Mouse (Mus musculus) hematopoietic multipotent progenitor cell, adult 10-12 weeks (in vitro differentiated cells): ENCODE data around the gene Spcs3. TPM values are rescaled to one million over a fixed set of nuclear protein-coding genes. Genes with fewer than 3 reads are reported as not detected.

Source experiments
- polyA plus RNA-seq: library from polyadenylated mRNA; stranded (reverse); fragments of >175 nt; gene quantifications from 2 replicates; pipeline ENCODE4 v1.2.3, GENCODE M21; 2012; ENCODE audit warnings: low replicate concordance

Gene Spcs3
- 21.5 and 33.4 TPM in 2 replicates for polyA plus RNA-seq

GRCm38 (mm10) chr8:54529382-54530296 lies at the start of gene Spcs3, which contains the start of gene Asb5:
Spcs3 (minus strand) TSS chr8:54529998.
Asb5 (plus strand) TSS chr8:54529580.

Other genes starting within 250 kb of the Spcs3 start
- gene Asb5, start 418 bp downstream of the Spcs3 start, polyA plus RNA-seq = 0.91 and 2.1 TPM in 2 replicates
- not detected in 2 replicates for gene Spata4, start 70.8 kb upstream of the Spcs3 start, polyA plus RNA-seq